Mouse (Mus musculus): Measurements from ENCODE around the gene Mst1r. TPM values are rescaled to one million over a fixed set of nuclear protein-coding genes. Genes with fewer than 3 reads are reported as not detected.

The Mst1r gene
- total and polyA plus RNA-seq, 3 experiments: 133 to 149 TPM; not detected in 1

- no peaks in the 10 kb centered on the region for H3K9me3 ChIP-seq (replicated peaks; ENCODE audit: insufficient read depth, low read length)
- no peak overlapping the region for H3K9ac ChIP-seq (ENCODE audit: control insufficient read depth, low read depth, low read length, poor library complexity, severe bottlenecking)
- TF ChIP-seq USF2 (IDR thresholded peaks at IDR 0.05; ENCODE audit: borderline replicate concordance in 1 of 2, insufficient read depth in 1 of 2, low read depth in 1 of 2, low read length in 2 of 2) (no peak), SMC3 (IDR thresholded peaks at IDR 0.05; ENCODE audit: low read depth, low read length) (no peak), HCFC1 (IDR thresholded peaks at IDR 0.05; ENCODE audit: low read depth, low read length) (no peak), USF1 (IDR thresholded peaks at IDR 0.05; ENCODE audit: low read depth, low read length) (no peak), MYB (IDR thresholded peaks at IDR 0.05; ENCODE audit: low read depth, low read length) (no peak), CHD1 (IDR thresholded peaks at IDR 0.05; ENCODE audit: low read depth, low read length) (no peak), UBTF (IDR thresholded peaks at IDR 0.05; ENCODE audit: borderline replicate concordance, insufficient read depth, low read depth, low read length) (no peak), SIN3A (IDR thresholded peaks at IDR 0.05; ENCODE audit: low read length) (no peak), POLR2A (IDR thresholded peaks at IDR 0.05; ENCODE audit: control insufficient read depth in 1 of 2, insufficient read depth in 1 of 2, low read depth in 1 of 2, low read length in 2 of 2, poor library complexity in 1 of 2) (no peak), CTCF (IDR thresholded peaks at IDR 0.05 in 2 of 3, conservative IDR thresholded peaks at IDR 0.05 in 1 of 3; ENCODE audit: control insufficient read depth in 1 of 3, insufficient read depth in 1 of 3, low read depth in 2 of 3, low read length in 3 of 3, poor library complexity in 1 of 3, severe bottlenecking in 1 of 3) (no peak), NRF1 (IDR thresholded peaks at IDR 0.05; ENCODE audit: insufficient read depth, low read depth, low read length, poor library complexity, severe bottlenecking) (no peak), MXI1 (IDR thresholded peaks at IDR 0.05; ENCODE audit: low read depth, low read length) (no peak)
- H3K4me3 ChIP-seq (ENCODE audit: control insufficient read depth in 1 of 2, insufficient read depth in 1 of 2, low read depth in 2 of 2, low read length in 2 of 2): no peak overlapping the region
- H3K4me1 ChIP-seq (ENCODE audit: control insufficient read depth in 1 of 2, insufficient read depth in 2 of 2, low read length in 2 of 2): peaks cover 8 to 15% of the 10 kb centered on the region in 2 experiments; a peak in 3 of 4 replicates
- H3K27ac ChIP-seq (ENCODE audit: control insufficient read depth, low read depth, low read length): no peak overlapping the region
- H3K27me3 ChIP-seq (ENCODE audit: control insufficient read depth in 1 of 2, insufficient read depth in 2 of 2, low read length in 2 of 2): no peaks in the 10 kb centered on the region
- DNase-seq (ENCODE audit: low read depth, low spot score): no peak
- peaks cover 8 to 13% of the 10 kb centered on the region in 2 experiments for H3K36me3 ChIP-seq (ENCODE audit: control insufficient read depth in 1 of 2, insufficient read depth in 2 of 2, low read length in 2 of 2)
- H3K79me2 ChIP-seq (ENCODE audit: control insufficient read depth, insufficient read depth, low read length, poor library complexity): no peaks in the 10 kb centered on the region
Measured at GRCm38 (mm10) chr9:107966676-107967075, 60.0 kb downstream of the Mst1r start.

GRCm38 (mm10) chr9:107967437-107967836 lies 60.8 kb downstream of the Mst1r start:
- Histone ChIP-seq H3K27ac (ENCODE audit: control insufficient read depth, low read depth, low read length) (no peak overlapping the region), H3K79me2 (ENCODE audit: control insufficient read depth, insufficient read depth, low read length, poor library complexity) (no peaks in the 10 kb centered on the region), H3K4me1 (ENCODE audit: control insufficient read depth in 1 of 2, insufficient read depth in 2 of 2, low read length in 2 of 2) (peaks cover 10 to 20% of the 10 kb centered on the region in 2 experiments; a peak in 3 of 4 replicates), H3K4me3 (ENCODE audit: control insufficient read depth in 1 of 2, insufficient read depth in 1 of 2, low read depth in 2 of 2, low read length in 2 of 2) (no peak overlapping the region), H3K36me3 (ENCODE audit: control insufficient read depth in 1 of 2, insufficient read depth in 2 of 2, low read length in 2 of 2) (peaks cover 8 to 16% of the 10 kb centered on the region in 2 experiments), H3K9ac (ENCODE audit: control insufficient read depth, low read depth, low read length, poor library complexity, severe bottlenecking) (no peak overlapping the region), H3K9me3 (replicated peaks; ENCODE audit: insufficient read depth, low read length) (no peaks in the 10 kb centered on the region), H3K27me3 (ENCODE audit: control insufficient read depth in 1 of 2, insufficient read depth in 2 of 2, low read length in 2 of 2) (no peaks in the 10 kb centered on the region)
- TF ChIP-seq CHD2 (IDR thresholded peaks at IDR 0.05; ENCODE audit: low read length) (no peak), POLR2AphosphoS2 (IDR thresholded peaks at IDR 0.05; ENCODE audit: low read length) (no peak), RCOR1 (IDR thresholded peaks at IDR 0.05; ENCODE audit: low read depth, low read length) (no peak), ZC3H11A (IDR thresholded peaks at IDR 0.05; ENCODE audit: low read depth, low read length) (no peak), RAD21 (IDR thresholded peaks at IDR 0.05; ENCODE audit: low read depth, low read length) (no peak), MEF2A (IDR thresholded peaks at IDR 0.05; ENCODE audit: extremely low read depth, insufficient replicate concordance, low read depth, low read length, poor library complexity, severe bottlenecking) (no peak)
- no peak for DNase-seq (ENCODE audit: low read depth, low spot score)

Data from MEL (cell line).